ENCODE assay signal across 9 mouse cellular contexts in genomic region chr17:9765680-9766250, GRCm38 (mm10).
DNase-seq lines count a peak whose midpoint lies in the region; ATAC-seq and TF ChIP-seq lines count a peak whose summit lies in the region.
"Had no signal": no experiment of that assay in that cellular context is flagged by ENCODE, and none has a peak within 500 bp of the region (broad histone marks: within the 10 kb centered on the region; RNA-seq: fewer than 3 reads in every experiment).

No protein-coding gene starts in this region.

- 80% methylated on average over 5 of the region's 5 CpGs for WGBS in heart, adult 2 months
- WGBS in heart, embryonic 10.5 days = 74% methylated on average over 5 of the region's 5 CpGs
- WGBS in forebrain, embryonic 11.5 days = 50% methylated on average over 5 of the region's 5 CpGs
- 43% methylated on average over 5 of the region's 5 CpGs for WGBS in hindbrain, embryonic 15.5 days
- WGBS in neural tube, embryonic 13.5 days = 28% methylated on average over 5 of the region's 5 CpGs

- no peaks in the 10 kb centered on the region for H3K27me3 ChIP-seq in heart, adult 2 months (ENCODE audit: control insufficient read depth, insufficient read depth, low read length)
- H3K27me3 ChIP-seq in heart, embryonic 10.5 days (ENCODE audit: insufficient read depth, poor library complexity, severe bottlenecking) = no peaks in the 10 kb centered on the region
- no peaks in the 10 kb centered on the region for H3K27me3 ChIP-seq in forebrain, embryonic 11.5 days (ENCODE audit: control insufficient read depth, insufficient read depth, low read length)
- H3K27me3 ChIP-seq in hindbrain, embryonic 15.5 days = no peaks in the 10 kb centered on the region
- H3K27me3 ChIP-seq in neural tube, embryonic 13.5 days = no peaks in the 10 kb centered on the region

- intact Hi-C loops in heart, adult 2 months (cut with DNase I) = loop anchor here (2.0 kb wide), 1 partner anchor 329 kb away; no protein-coding TSS in a partner anchor

- no peaks in the 10 kb centered on the region for H3K9me3 ChIP-seq in heart, embryonic 10.5 days
- no peaks in the 10 kb centered on the region for H3K9me3 ChIP-seq in forebrain, embryonic 11.5 days (ENCODE audit: control insufficient read depth, low read length)
- no peaks in the 10 kb centered on the region for H3K9me3 ChIP-seq in hindbrain, embryonic 15.5 days
- H3K9me3 ChIP-seq in neural tube, embryonic 13.5 days = no peaks in the 10 kb centered on the region

- DNase-seq in heart, adult 2 months = peak in 1 of 2 experiments; percentile 34
- no peak for DNase-seq in heart, embryonic 10.5 days (ENCODE audit: low spot score)
- no peak for DNase-seq in forebrain, embryonic 11.5 days (ENCODE audit: low spot score)
- DNase-seq in thymus, postnatal 4 days = no peak
- no peak for DNase-seq in lung, postnatal 25 days (ENCODE audit: low spot score)
- no peak for DNase-seq in thymus, adult 18-20 months
- DNase-seq: thymus, postnatal 14 days had no signal

- TF ChIP-seq EP300 in heart, adult 2 months (IDR thresholded peaks at IDR 0.05; ENCODE audit: insufficient read depth, low read depth, low read length) = no peak

- H3K4me3 ChIP-seq in heart, adult 2 months = no peak overlapping the region
- H3K4me3 ChIP-seq in heart, embryonic 10.5 days = no peak overlapping the region
- H3K4me3 ChIP-seq in forebrain, embryonic 11.5 days (ENCODE audit: low read depth, low read length) = no peak overlapping the region
- H3K4me3 ChIP-seq in hindbrain, embryonic 15.5 days = no peak overlapping the region
- H3K4me3 ChIP-seq in neural tube, embryonic 13.5 days = no peak overlapping the region

- no peak for TF ChIP-seq CTCF in heart, adult 2 months (IDR thresholded peaks at IDR 0.05)

- H3K4me1 ChIP-seq in heart, adult 2 months (ENCODE audit: control insufficient read depth, insufficient read depth, low read length) = peaks cover 14% of the 10 kb centered on the region
- peaks cover 19% of the 10 kb centered on the region for H3K4me1 ChIP-seq in heart, embryonic 10.5 days
- H3K4me1 ChIP-seq in forebrain, embryonic 11.5 days (replicated peaks; ENCODE audit: control insufficient read depth, insufficient read depth, low read length) = peaks cover 10% of the 10 kb centered on the region
- H3K4me1 ChIP-seq in hindbrain, embryonic 15.5 days (replicated peaks) = peaks cover 30% of the 10 kb centered on the region
- peaks cover 59% of the 10 kb centered on the region for H3K4me1 ChIP-seq in neural tube, embryonic 13.5 days (replicated peaks)

- no peak overlapping the region; the same call in 1 of the 2 replicates for H3K4me2 ChIP-seq in forebrain, embryonic 11.5 days (ENCODE audit: low read depth, low read length, severe bottlenecking)
- peak overlapping the region; percentile 69 for H3K4me2 ChIP-seq in hindbrain, embryonic 15.5 days
- peak overlapping the region; percentile 70; the same call in 1 of the 2 replicates for H3K4me2 ChIP-seq in neural tube, embryonic 13.5 days

- H3K27ac ChIP-seq in heart, adult 2 months = peak overlapping the region; percentile 80
- H3K27ac ChIP-seq in heart, embryonic 10.5 days = no peak overlapping the region
- H3K27ac ChIP-seq in forebrain, embryonic 11.5 days (ENCODE audit: low read depth, low read length) = peak overlapping the region; percentile 84
- H3K27ac ChIP-seq in hindbrain, embryonic 15.5 days (replicated peaks) = peak overlapping the region; percentile 88
- H3K27ac ChIP-seq in neural tube, embryonic 13.5 days (replicated peaks) = peak overlapping the region; percentile 91

- peaks cover 6% of the 10 kb centered on the region for H3K36me3 ChIP-seq in heart, adult 2 months (ENCODE audit: control insufficient read depth, insufficient read depth, low read length)
- no peaks in the 10 kb centered on the region for H3K36me3 ChIP-seq in heart, embryonic 10.5 days
- no peaks in the 10 kb centered on the region for H3K36me3 ChIP-seq in forebrain, embryonic 11.5 days (ENCODE audit: control insufficient read depth, insufficient read depth, low read length)
- H3K36me3 ChIP-seq in hindbrain, embryonic 15.5 days = no peaks in the 10 kb centered on the region
- no peaks in the 10 kb centered on the region for H3K36me3 ChIP-seq in neural tube, embryonic 13.5 days

- H3K79me2 ChIP-seq in heart, adult 2 months (replicated peaks; ENCODE audit: control insufficient read depth, insufficient read depth, low read length) = no peaks in the 10 kb centered on the region

- H3K9ac ChIP-seq in heart, adult 2 months (ENCODE audit: low read depth, low read length) = no peak overlapping the region
- H3K9ac ChIP-seq in forebrain, embryonic 11.5 days (ENCODE audit: low read length) = no peak overlapping the region
- no peak overlapping the region for H3K9ac ChIP-seq in hindbrain, embryonic 15.5 days
- no peak overlapping the region for H3K9ac ChIP-seq in neural tube, embryonic 13.5 days

- TF ChIP-seq POLR2A in heart, adult 2 months (IDR thresholded peaks at IDR 0.05; ENCODE audit: insufficient read depth, low read depth, low read length) = no peak

- no peak for ATAC-seq in forebrain, embryonic 11.5 days (replicated peaks; ENCODE audit: low FRiP score)
- no peak for ATAC-seq in hindbrain, embryonic 15.5 days (ENCODE audit: low FRiP score, low read depth)
- ATAC-seq in neural tube, embryonic 13.5 days (ENCODE audit: low read depth) = no peak
